Mouse (Mus musculus) forebrain, embryonic 10.5 days (tissue): ENCODE results near the gene Mapk1. TPM values are rescaled to one million over a fixed set of nuclear protein-coding genes. Genes with fewer than 3 reads are reported as not detected.

ENCODE experiments used
- DNase-seq: peaks from one replicate; pipeline ENCODE4 v3.0.0-alpha.2; 2017; ENCODE audit warnings: low spot score; ENCODE audit errors: extremely low spot score
- H3K27ac ChIP-seq: fragments of 300-500 bp; sonication (generic); 2 replicates; pipeline ENCODE4 v1.5.1; 2016; ENCODE audit warnings: mild to moderate bottlenecking
- H3K27me3 ChIP-seq: fragments of 300-500 bp; sonication (generic); 2 replicates; pipeline ENCODE4 v1.6.1; 2016; ENCODE audit warnings: mild to moderate bottlenecking; ENCODE audit not compliant: poor library complexity, severe bottlenecking
- H3K36me3 ChIP-seq: fragments of 300-500 bp; sonication (generic); replicated peaks from 2 replicates; pipeline ENCODE4 v1.6.1; 2016; ENCODE audit warnings: mild to moderate bottlenecking, moderate library complexity
- H3K4me1 ChIP-seq: fragments of 300-500 bp; sonication (generic); 2 replicates; pipeline ENCODE4 v1.6.1; 2016
- H3K4me3 ChIP-seq: fragments of 300-500 bp; sonication (generic); 2 replicates; pipeline ENCODE4 v1.5.1; 2016; ENCODE audit warnings: mild to moderate bottlenecking, moderate library complexity
- H3K9me3 ChIP-seq: fragments of 300-500 bp; sonication (generic); 2 replicates; pipeline ENCODE4 v1.6.1; 2016; ENCODE audit warnings: mild to moderate bottlenecking, moderate library complexity
- WGBS: fragments of 180-500 bp; shearing (Covaris S2); methylation state at CpG from one replicate; pipeline ENCODE4 v1.1.7; 2016; 5-methylcytosine and 5-hydroxymethylcytosine counted together
- polyA plus RNA-seq: library from polyadenylated mRNA; unstranded; fragments of >200 nt; fragmentation: Nextera tagmentation; extraction: Ambion mirVana; gene quantifications from 2 replicates; pipeline ENCODE4 v1.2.1, GENCODE M21; 2016

Gene Mapk1
- polyA plus RNA-seq = 147 and 150 TPM in 2 replicates

- peaks cover 28% of the 10 kb centered on the region for H3K4me1 ChIP-seq
- peak within 1 kb of the TSS; percentile 98 for H3K4me3 ChIP-seq
- under 1% methylated on average over 35 of the region's 35 CpGs for WGBS
- peaks cover 26% of the 10 kb centered on the region for H3K36me3 ChIP-seq
- H3K27me3 ChIP-seq = no peaks in the 10 kb centered on the region
- peaks cover under 1% of the 10 kb centered on the region; the same call in 1 of the 2 replicates for H3K9me3 ChIP-seq
- peak within 1 kb of the TSS; percentile 97 for H3K27ac ChIP-seq
- DNase-seq = peak; percentile 97
These were observed at the start of gene Mapk1 for GRCm38 (mm10) chr16:16983131-16983533. Mapk1 (plus strand) TSS chr16:16983382.

- Histone ChIP-seq H3K9me3 (peaks cover 8% of the 10 kb centered on the region; the same call in 1 of the 2 replicates), H3K27ac (no peak overlapping the region), H3K4me1 (no peaks in the 10 kb centered on the region), H3K27me3 (no peaks in the 10 kb centered on the region), H3K36me3 (no peaks in the 10 kb centered on the region), H3K4me3 (no peak overlapping the region)
- 94% methylated on average over 9 of the region's 9 CpGs for WGBS
- DNase-seq = no peak
These were observed 43.6 kb upstream of the Mapk1 start for GRCm38 (mm10) chr16:16939543-16939942.

- Histone ChIP-seq H3K27ac (no peak overlapping the region), H3K36me3 (no peaks in the 10 kb centered on the region), H3K27me3 (no peaks in the 10 kb centered on the region), H3K9me3 (peaks cover 8% of the 10 kb centered on the region; the same call in 1 of the 2 replicates), H3K4me1 (no peaks in the 10 kb centered on the region), H3K4me3 (no peak overlapping the region)
- WGBS = 94% methylated on average over 2 of the region's 2 CpGs
- no peak for DNase-seq
These were observed 42.1 kb upstream of the Mapk1 start for GRCm38 (mm10) chr16:16941078-16941477.

- no peak overlapping the region for H3K4me3 ChIP-seq
- DNase-seq = no peak
- H3K9me3 ChIP-seq = no peaks in the 10 kb centered on the region; the same call in 1 of the 2 replicates
- 29% methylated on average over 2 of the region's 5 CpGs for WGBS
- no peaks in the 10 kb centered on the region for H3K36me3 ChIP-seq
- H3K27me3 ChIP-seq = no peaks in the 10 kb centered on the region
- H3K27ac ChIP-seq = no peak overlapping the region
- H3K4me1 ChIP-seq = no peaks in the 10 kb centered on the region
These were observed 24.6 kb upstream of the Mapk1 start for GRCm38 (mm10) chr16:16958575-16958974.

GRCm38 (mm10) chr16:16959907-16960306, 23.3 kb upstream of the Mapk1 start:
- Histone ChIP-seq H3K4me1 (no peaks in the 10 kb centered on the region), H3K4me3 (no peak overlapping the region), H3K36me3 (no peaks in the 10 kb centered on the region), H3K27me3 (no peaks in the 10 kb centered on the region), H3K27ac (no peak overlapping the region), H3K9me3 (no peaks in the 10 kb centered on the region; the same call in 1 of the 2 replicates)
- WGBS = 85% methylated on average over 6 of the region's 6 CpGs
- no peak for DNase-seq

- Histone ChIP-seq H3K9me3 (no peaks in the 10 kb centered on the region), H3K36me3 (no peaks in the 10 kb centered on the region), H3K4me1 (no peaks in the 10 kb centered on the region), H3K4me3 (no peak overlapping the region), H3K27me3 (no peaks in the 10 kb centered on the region), H3K27ac (no peak overlapping the region)
- WGBS = 64% methylated on average over 1 of the region's 1 CpGs
- no peak for DNase-seq
These were observed 18.0 kb upstream of the Mapk1 start for GRCm38 (mm10) chr16:16965149-16965548.

GRCm38 (mm10) chr16:16966290-16966689, 16.9 kb upstream of the Mapk1 start:
- no peaks in the 10 kb centered on the region for H3K9me3 ChIP-seq
- H3K27ac ChIP-seq = no peak overlapping the region
- H3K27me3 ChIP-seq = no peaks in the 10 kb centered on the region
- no peaks in the 10 kb centered on the region for H3K4me1 ChIP-seq
- no peak for DNase-seq
- H3K4me3 ChIP-seq = no peak overlapping the region
- H3K36me3 ChIP-seq = no peaks in the 10 kb centered on the region

- H3K27me3 ChIP-seq = no peaks in the 10 kb centered on the region
- H3K27ac ChIP-seq = no peak overlapping the region
- H3K4me1 ChIP-seq = peaks cover 5% of the 10 kb centered on the region
- peaks cover 18% of the 10 kb centered on the region for H3K9me3 ChIP-seq
- no peak overlapping the region for H3K4me3 ChIP-seq
- DNase-seq = no peak
- no peaks in the 10 kb centered on the region for H3K36me3 ChIP-seq
- WGBS = 80% methylated on average over 3 of the region's 3 CpGs
These were observed 5.1 kb upstream of the Mapk1 start for GRCm38 (mm10) chr16:16978061-16978460.

- peaks cover 5% of the 10 kb centered on the region for H3K4me1 ChIP-seq
- no peaks in the 10 kb centered on the region for H3K27me3 ChIP-seq
- H3K27ac ChIP-seq = no peak overlapping the region
- no peaks in the 10 kb centered on the region for H3K36me3 ChIP-seq
- DNase-seq = no peak
- peaks cover 18% of the 10 kb centered on the region for H3K9me3 ChIP-seq
- H3K4me3 ChIP-seq = no peak overlapping the region
- WGBS = 90% methylated on average over 2 of the region's 2 CpGs
These were observed 4.4 kb upstream of the Mapk1 start for GRCm38 (mm10) chr16:16978765-16979164.

GRCm38 (mm10) chr16:16982636-16983035, 546 bp upstream of the Mapk1 start:
- 31% methylated on average over 2 of the region's 2 CpGs for WGBS
- DNase-seq = no peak
- peak overlapping the region; percentile 97 for H3K27ac ChIP-seq
- peaks cover 28% of the 10 kb centered on the region for H3K4me1 ChIP-seq
- no peaks in the 10 kb centered on the region for H3K27me3 ChIP-seq
- H3K4me3 ChIP-seq = peak overlapping the region; percentile 98
- H3K9me3 ChIP-seq = no peaks in the 10 kb centered on the region
- peaks cover 23% of the 10 kb centered on the region for H3K36me3 ChIP-seq

- Histone ChIP-seq H3K4me1 (peaks cover 28% of the 10 kb centered on the region), H3K27me3 (no peaks in the 10 kb centered on the region), H3K9me3 (peaks cover 2% of the 10 kb centered on the region; the same call in 1 of the 2 replicates), H3K36me3 (peaks cover 33% of the 10 kb centered on the region), H3K27ac (peak overlapping the region; percentile 97), H3K4me3 (peak overlapping the region; percentile 98)
- WGBS = under 1% methylated on average over 73 of the region's 75 CpGs
- DNase-seq = no peak
These were observed 596 bp downstream of the Mapk1 start for GRCm38 (mm10) chr16:16983534-16984422.

- peak overlapping the region; percentile 98 for H3K4me3 ChIP-seq
- no peak overlapping the region; the same call in 1 of the 2 replicates for H3K27ac ChIP-seq
- peaks cover 40% of the 10 kb centered on the region for H3K36me3 ChIP-seq
- H3K9me3 ChIP-seq = peaks cover 2% of the 10 kb centered on the region; the same call in 1 of the 2 replicates
- H3K27me3 ChIP-seq = no peaks in the 10 kb centered on the region
- WGBS = 42% methylated on average over 9 of the region's 9 CpGs
- H3K4me1 ChIP-seq = peaks cover 28% of the 10 kb centered on the region
- DNase-seq = no peak
These were observed 1.3 kb downstream of the Mapk1 start for GRCm38 (mm10) chr16:16984423-16984941.

- no peak overlapping the region for H3K4me3 ChIP-seq
- 90% methylated on average over 2 of the region's 2 CpGs for WGBS
- peaks cover 2% of the 10 kb centered on the region; the same call in 1 of the 2 replicates for H3K9me3 ChIP-seq
- no peak overlapping the region for H3K27ac ChIP-seq
- no peaks in the 10 kb centered on the region for H3K27me3 ChIP-seq
- DNase-seq = no peak
- peaks cover 52% of the 10 kb centered on the region for H3K36me3 ChIP-seq
- peaks cover 28% of the 10 kb centered on the region for H3K4me1 ChIP-seq
These were observed 4.1 kb downstream of the Mapk1 start for GRCm38 (mm10) chr16:16987248-16987647.
